ENCODE assay signal across 8 mouse cellular contexts in the genomic region with DNA sequence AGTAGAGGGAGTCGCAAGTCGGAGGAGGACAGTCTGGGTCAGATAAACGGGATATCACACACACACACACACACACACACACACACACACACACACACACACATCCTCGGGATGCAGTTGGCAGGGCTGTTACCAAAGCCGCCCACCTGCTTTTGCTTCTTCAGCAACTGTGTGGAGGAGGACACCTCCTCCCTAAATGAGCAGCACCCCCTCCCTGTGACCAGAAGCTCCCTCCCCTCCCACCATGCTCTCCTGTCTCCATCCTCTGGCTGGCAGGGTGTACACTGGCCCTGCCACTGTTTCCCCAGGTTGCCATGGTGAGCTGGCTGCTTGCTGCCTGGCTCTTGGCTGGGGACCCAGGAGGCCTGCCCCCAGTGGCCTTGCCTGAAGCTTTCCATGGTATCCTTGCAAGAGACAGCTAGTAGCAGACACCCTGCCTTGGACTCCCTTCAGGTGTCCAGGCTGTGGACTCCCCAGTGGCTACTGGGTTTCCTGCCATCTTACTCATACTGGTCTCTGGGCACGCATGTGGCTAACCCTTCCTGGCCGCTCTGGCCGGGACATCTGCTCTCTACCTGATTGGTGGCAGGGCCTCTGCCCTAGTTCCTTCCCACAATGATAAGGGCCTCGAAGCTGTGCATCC. TPM values are rescaled to one million over a fixed set of nuclear protein-coding genes. Genes with fewer than 3 reads are reported as not detected.
DNase-seq lines count a peak whose midpoint lies in the region; ATAC-seq and TF ChIP-seq lines count a peak whose summit lies in the region.

No protein-coding gene starts in this region.

- peak; percentile 44 for DNase-seq in thymus, postnatal 0 days (ENCODE audit: low spot score)
- no peak for DNase-seq in thymus, postnatal 25 days
- peak; percentile 52 to 76 for DNase-seq in cerebellum, postnatal 4 days (ENCODE audit: low spot score in 2 of 2)
- DNase-seq in heart, adult 18-20 months, result peak; percentile 89 to 93
- peak; percentile 79 to 86 for DNase-seq in lung, adult 18-20 months
- no peak for DNase-seq in natural killer cell, adult 2 months (ENCODE audit: low spot score in 2 of 2)

- peak; percentile 63 for TF ChIP-seq CTCF in intestine, postnatal 0 days (IDR thresholded peaks at IDR 0.05; ENCODE audit: low read depth)

- ATAC-seq in intestine, postnatal 0 days, result no peak
- 0 out of 2 replicates have a peak, but pooled peaks have one; percentile 16 for ATAC-seq in neural tube, embryonic 14.5 days (ENCODE audit: low read depth)

- H3K4me1 ChIP-seq in intestine, postnatal 0 days (replicated peaks; ENCODE audit: control insufficient read depth, insufficient read depth, low read length), result peaks cover 28% of the 10 kb centered on the region
- peaks cover 99% of the 10 kb centered on the region for H3K4me1 ChIP-seq in neural tube, embryonic 14.5 days (ENCODE audit: control insufficient read depth, insufficient read depth, low read length)

- H3K4me3 ChIP-seq in intestine, postnatal 0 days (ENCODE audit: low read depth, low read length), result no peak overlapping the region
- H3K4me3 ChIP-seq in neural tube, embryonic 14.5 days (ENCODE audit: low read depth, low read length), result no peak overlapping the region

- no peak overlapping the region for H3K27ac ChIP-seq in intestine, postnatal 0 days (ENCODE audit: low read depth, low read length)
- peak overlapping the region; percentile 84 for H3K27ac ChIP-seq in neural tube, embryonic 14.5 days (ENCODE audit: low read depth, low read length)

- peak overlapping the region; percentile 98 for H3K4me2 ChIP-seq in intestine, postnatal 0 days (replicated peaks; ENCODE audit: low read depth)
- peak overlapping the region; percentile 99; the same call in 1 of the 2 replicates for H3K4me2 ChIP-seq in neural tube, embryonic 14.5 days (ENCODE audit: low read depth, low read length)

- H3K9ac ChIP-seq in intestine, postnatal 0 days (ENCODE audit: low read depth, low read length), result no peak overlapping the region
- peak overlapping the region; percentile 32; the same call in 1 of the 2 replicates for H3K9ac ChIP-seq in neural tube, embryonic 14.5 days (replicated peaks; ENCODE audit: low read depth, low read length)

- peaks cover 52% of the 10 kb centered on the region for H3K36me3 ChIP-seq in intestine, postnatal 0 days (ENCODE audit: control insufficient read depth, insufficient read depth)
- peaks cover 4% of the 10 kb centered on the region for H3K36me3 ChIP-seq in neural tube, embryonic 14.5 days (ENCODE audit: control insufficient read depth, insufficient read depth, low read length)

- no peaks in the 10 kb centered on the region for H3K27me3 ChIP-seq in intestine, postnatal 0 days (replicated peaks; ENCODE audit: control insufficient read depth, insufficient read depth, low read length)
- no peaks in the 10 kb centered on the region for H3K27me3 ChIP-seq in neural tube, embryonic 14.5 days (ENCODE audit: control insufficient read depth, insufficient read depth, low read length)

- no peaks in the 10 kb centered on the region for H3K9me3 ChIP-seq in intestine, postnatal 0 days (ENCODE audit: control insufficient read depth)
- no peaks in the 10 kb centered on the region for H3K9me3 ChIP-seq in neural tube, embryonic 14.5 days (ENCODE audit: control insufficient read depth, low read length)

- WGBS in intestine, postnatal 0 days, result 44% methylated on average over 9 of the region's 9 CpGs
- WGBS in neural tube, embryonic 14.5 days, result 20% methylated on average over 6 of the region's 9 CpGs

RNA-seq across cellular contexts. Expression of gene Gjd3, which starts 16.2 kb away (rescaled TPM):
- polyA plus RNA-seq in thymus, postnatal 0 days (2015; fragmentation: Nextera tagmentation; extraction: Ambion mirVana), result 0.27 and 0.51 TPM in 2 replicates
- under 1 TPM; 0.36 to 0.45 TPM for total RNA-seq in heart, adult 18-20 months (2021)
- 0.61 and 0.80 TPM in 2 replicates for polyA plus RNA-seq in intestine, postnatal 0 days (2015; fragmentation: Nextera tagmentation; extraction: Ambion mirVana)
- 0.89 and 2.2 TPM in 2 replicates for polyA plus RNA-seq in neural tube, embryonic 14.5 days (2014; fragmentation: Nextera tagmentation; extraction: Ambion mirVana)

RNA-seq across cellular contexts. Expression of gene Rara, which starts 39.0 kb away (rescaled TPM):
- polyA plus RNA-seq in thymus, postnatal 0 days (2015; fragmentation: Nextera tagmentation; extraction: Ambion mirVana), result 40.4 and 41.0 TPM in 2 replicates
- 10 to 100 TPM in 1 of 2 experiments, 1 to 10 TPM in 1; 8.7 to 10.1 TPM for total RNA-seq in heart, adult 18-20 months (2021)
- 22.2 and 22.4 TPM in 2 replicates for polyA plus RNA-seq in intestine, postnatal 0 days (2015; fragmentation: Nextera tagmentation; extraction: Ambion mirVana)
- 22.1 and 22.3 TPM in 2 replicates for polyA plus RNA-seq in neural tube, embryonic 14.5 days (2014; fragmentation: Nextera tagmentation; extraction: Ambion mirVana)

RNA-seq across cellular contexts. Expression of gene Top2a, which starts 57.4 kb away (rescaled TPM):
- polyA plus RNA-seq in thymus, postnatal 0 days (2015; fragmentation: Nextera tagmentation; extraction: Ambion mirVana), result 298 and 329 TPM in 2 replicates
- 1 to 10 TPM; 1.5 to 1.8 TPM for total RNA-seq in heart, adult 18-20 months (2021)
- 40.9 and 41.8 TPM in 2 replicates for polyA plus RNA-seq in intestine, postnatal 0 days (2015; fragmentation: Nextera tagmentation; extraction: Ambion mirVana)
- 18.3 and 24.8 TPM in 2 replicates for polyA plus RNA-seq in neural tube, embryonic 14.5 days (2014; fragmentation: Nextera tagmentation; extraction: Ambion mirVana)

RNA-seq across cellular contexts. Expression of gene Cdc6, which starts 59.0 kb away (rescaled TPM):
- 40.6 and 53.2 TPM in 2 replicates for polyA plus RNA-seq in thymus, postnatal 0 days (2015; fragmentation: Nextera tagmentation; extraction: Ambion mirVana)
- total RNA-seq in heart, adult 18-20 months (2021), result under 1 TPM; 0.40 to 0.41 TPM
- polyA plus RNA-seq in intestine, postnatal 0 days (2015; fragmentation: Nextera tagmentation; extraction: Ambion mirVana), result 4.0 and 4.5 TPM in 2 replicates
- polyA plus RNA-seq in neural tube, embryonic 14.5 days (2014; fragmentation: Nextera tagmentation; extraction: Ambion mirVana), result 2.1 and 2.8 TPM in 2 replicates

Comparison
In these comparisons a context has a peak if more than half of its experiments do, and no peak if none do; other contexts are left out.
1. DNase-seq: peak in thymus, postnatal 0 days (single experiment), cerebellum, postnatal 4 days (2 of 2), heart, adult 18-20 months (2 of 2) and lung, adult 18-20 months (2 of 2); none in thymus, postnatal 25 days (single experiment) and natural killer cell, adult 2 months (0 of 2).